Mouse (Mus musculus) kidney, adult 9 months (tissue): ENCODE results near the gene Psmb11.

ENCODE experiments used
- DNase-seq: peaks from one replicate; pipeline ENCODE4 v3.0.0; 2022

Gene Psmb11

GRCm38 (mm10) chr14:54621133-54621532 lies at the start of gene Psmb11:
Gene Psmb11, plus strand, starts transcription at chr14:54621433.
- DNase-seq, result no peak

- DNase-seq, result no peak
Measured at GRCm38 (mm10) chr14:54572122-54572521, 49.1 kb upstream of the Psmb11 start.

GRCm38 (mm10) chr14:54572790-54573736 lies 48.2 kb upstream of the Psmb11 start:
- DNase-seq, result peak; percentile 83

GRCm38 (mm10) chr14:54574253-54574652 lies 47.0 kb upstream of the Psmb11 start:
- no peak for DNase-seq

- DNase-seq, result no peak
Measured at GRCm38 (mm10) chr14:54575031-54575430, 46.2 kb upstream of the Psmb11 start.

- peak; percentile 83 for DNase-seq
Measured at GRCm38 (mm10) chr14:54575631-54576030, 45.6 kb upstream of the Psmb11 start.

GRCm38 (mm10) chr14:54576241-54577088 lies 44.8 kb upstream of the Psmb11 start:
- peak; percentile 43 for DNase-seq

- peak; percentile 94 for DNase-seq
Measured at GRCm38 (mm10) chr14:54577089-54577982, 43.9 kb upstream of the Psmb11 start, which contains the start of gene Ajuba. Gene Ajuba, minus strand, starts transcription at chr14:54577558.

GRCm38 (mm10) chr14:54578063-54578462 lies 43.2 kb upstream of the Psmb11 start:
- peak; percentile 69 for DNase-seq

- no peak for DNase-seq
Measured at GRCm38 (mm10) chr14:54579638-54580037, 41.6 kb upstream of the Psmb11 start.

- DNase-seq, result peak; percentile 56
Measured at GRCm38 (mm10) chr14:54582536-54582935, 38.7 kb upstream of the Psmb11 start.

GRCm38 (mm10) chr14:54583681-54584338 lies 37.4 kb upstream of the Psmb11 start:
- peak; percentile 71 for DNase-seq

- no peak for DNase-seq
Measured at GRCm38 (mm10) chr14:54591056-54591455, 30.2 kb upstream of the Psmb11 start.

GRCm38 (mm10) chr14:54592319-54592934 lies 28.8 kb upstream of the Psmb11 start:
- peak; percentile 41 for DNase-seq

GRCm38 (mm10) chr14:54594055-54594454 lies 27.2 kb upstream of the Psmb11 start:
- DNase-seq, result no peak

GRCm38 (mm10) chr14:54594631-54595414 lies 26.4 kb upstream of the Psmb11 start:
- no peak for DNase-seq

GRCm38 (mm10) chr14:54597084-54597483 lies 24.1 kb upstream of the Psmb11 start:
- DNase-seq, result no peak

GRCm38 (mm10) chr14:54601601-54602000 lies 19.6 kb upstream of the Psmb11 start:
- DNase-seq, result no peak

- DNase-seq, result no peak
Measured at GRCm38 (mm10) chr14:54602613-54603012, 18.6 kb upstream of the Psmb11 start.

GRCm38 (mm10) chr14:54603038-54603654 lies 18.1 kb upstream of the Psmb11 start:
- peak; percentile 97 for DNase-seq
